Mouse (Mus musculus) heart, embryonic 13.5 days (tissue): ENCODE measurements around the gene Trim12c. TPM values are rescaled to one million over a fixed set of nuclear protein-coding genes. Genes with fewer than 3 reads are reported as not detected.
"Not testable (repeated sequence)": the region's sequence is repeated elsewhere in the genome, so short reads cannot be mapped to it uniquely, and the experiment has no call there.

Experiments
- ATAC-seq: fragments of 200-750 bp; cut with Nextera tagmentation; 2 replicates; pipeline ENCODE4 v1.8.0; 2017; ENCODE audit warnings: moderate TSS enrichment; ENCODE audit not compliant: insufficient number of reproducible peaks, low FRiP score, low TSS enrichment; ENCODE audit errors: extremely low read depth
- H3K27ac ChIP-seq: fragments of 300-500 bp; sonication (generic); replicated peaks from 2 replicates; pipeline ENCODE4 v1.5.1; 2015; ENCODE audit warnings: moderate library complexity, mild to moderate bottlenecking, inconsistent platforms
- H3K27me3 ChIP-seq: fragments of 300-500 bp; sonication (generic); replicated peaks from 2 replicates; pipeline ENCODE4 v1.6.1; 2015; ENCODE audit warnings: mild to moderate bottlenecking, inconsistent platforms
- H3K36me3 ChIP-seq: fragments of 300-500 bp; sonication (generic); 2 replicates; pipeline ENCODE4 v1.6.1; 2015; ENCODE audit warnings: mild to moderate bottlenecking, inconsistent platforms
- H3K4me1 ChIP-seq: fragments of 300-500 bp; sonication (generic); 2 replicates; pipeline ENCODE4 v1.6.1; 2015; ENCODE audit warnings: inconsistent platforms
- H3K4me2 ChIP-seq: fragments of 300-500 bp; sonication (generic); 2 replicates; pipeline ENCODE4 v1.6.1; 2015; ENCODE audit warnings: inconsistent platforms, mild to moderate bottlenecking, moderate library complexity
- H3K4me3 ChIP-seq: fragments of 300-500 bp; sonication (generic); 2 replicates; pipeline ENCODE4 v1.5.1; 2015; ENCODE audit warnings: moderate library complexity, mild to moderate bottlenecking, inconsistent platforms
- H3K9ac ChIP-seq: fragments of 300-500 bp; sonication (generic); 2 replicates; pipeline ENCODE4 v1.6.1; 2015; ENCODE audit warnings: inconsistent platforms, mild to moderate bottlenecking, moderate library complexity
- H3K9me3 ChIP-seq: fragments of 300-500 bp; sonication (generic); 2 replicates; pipeline ENCODE4 v1.6.1; 2016; ENCODE audit warnings: inconsistent platforms
- WGBS: fragments of 180-500 bp; shearing (Covaris S2); methylation state at CpG from one replicate; pipeline ENCODE4 v1.1.7; 2015; ENCODE audit warnings: mixed read lengths; 5-methylcytosine and 5-hydroxymethylcytosine counted together
- polyA plus RNA-seq: library from polyadenylated mRNA; unstranded; fragments of >200 nt; fragmentation: Nextera tagmentation; extraction: Ambion mirVana; gene quantifications from 2 replicates; pipeline ENCODE4 v1.2.1, GENCODE M21; 2015

Trim12c gene
- 2.3 and 2.6 TPM in 2 replicates for polyA plus RNA-seq

DNA sequence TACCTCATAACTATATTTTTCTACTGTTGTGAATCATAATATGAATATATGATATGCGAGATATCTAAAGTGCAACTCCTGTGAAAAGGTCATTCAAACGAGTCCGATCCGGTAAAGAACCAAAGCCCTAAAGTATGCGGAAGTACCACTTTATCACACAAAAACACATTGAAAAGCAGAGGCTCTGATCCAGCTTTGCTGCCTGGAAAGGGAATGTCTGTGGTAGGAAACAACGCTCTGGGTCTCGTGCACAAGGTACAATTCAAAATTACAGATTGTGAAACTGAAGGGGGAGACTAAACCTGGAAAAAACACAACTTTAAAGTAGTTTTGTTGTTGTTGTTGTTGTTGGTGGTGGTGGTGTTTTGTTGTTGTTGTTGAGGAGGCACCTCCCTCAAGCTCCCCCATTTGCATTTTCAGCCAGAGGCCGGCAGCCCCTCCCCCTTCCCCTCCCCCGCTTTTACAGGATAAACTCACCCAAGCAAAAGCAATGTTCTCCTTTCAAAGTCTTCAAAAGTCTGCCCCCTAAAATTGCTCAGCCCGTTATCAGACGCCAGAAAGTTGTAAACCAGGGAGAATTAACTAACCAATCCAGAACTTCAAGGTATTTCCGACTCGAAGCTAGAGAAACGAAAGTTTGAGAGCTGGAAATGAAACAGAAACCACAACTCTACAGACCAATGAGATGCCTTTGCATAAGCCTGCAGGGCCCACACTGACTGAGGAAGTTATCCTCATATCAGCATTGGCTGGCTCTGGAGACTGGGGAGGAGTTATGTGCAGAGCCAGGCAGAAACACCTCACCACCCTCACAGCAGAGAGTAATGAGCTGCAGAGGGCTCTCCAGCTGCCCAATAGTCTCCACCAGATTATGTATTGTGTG is at the start of gene Trim12c:
TSS of gene Trim12c (minus strand) at position 646 of the 883 bp plus-strand sequence.
- ATAC-seq: peak; percentile 95
- Histone ChIP-seq H3K9me3 (no peaks in the 10 kb centered on the region), H3K27ac (peak within 1 kb of the TSS; percentile 81), H3K4me1 (peaks cover 10% of the 10 kb centered on the region), H3K4me3 (peak within 1 kb of the TSS; percentile 62), H3K9ac (peak within 1 kb of the TSS; percentile 75), H3K4me2 (peak within 1 kb of the TSS; percentile 67), H3K27me3 (no peaks in the 10 kb centered on the region), H3K36me3 (no peaks in the 10 kb centered on the region)
- WGBS: 2% methylated on average over 14 of the region's 14 CpGs

DNA sequence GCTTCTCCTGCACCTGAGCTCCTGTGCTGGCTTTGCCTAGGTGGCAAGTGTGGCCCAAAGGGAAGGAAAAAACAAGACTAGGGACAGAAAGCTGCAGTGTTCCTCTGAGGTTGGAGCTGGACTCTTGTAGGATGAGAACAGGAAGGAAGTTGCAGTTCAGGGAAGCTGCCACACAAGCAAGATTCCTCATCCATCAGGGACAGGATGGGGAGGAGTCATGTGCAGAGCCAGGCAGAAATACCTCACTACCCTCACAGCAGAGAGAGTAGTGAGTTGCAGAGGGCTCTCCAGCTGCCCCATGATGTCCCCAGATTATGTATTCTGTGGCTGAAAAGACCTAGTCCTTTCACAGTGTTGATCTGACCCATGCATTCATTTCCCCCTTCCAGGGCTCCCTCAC is 48.0 kb upstream of the Trim12c start:
- Histone ChIP-seq H3K27ac (no peak overlapping the region), H3K4me2 (no peak overlapping the region), H3K4me1 (no peaks in the 10 kb centered on the region), H3K4me3 (no peak overlapping the region), H3K9me3 (no peaks in the 10 kb centered on the region), H3K36me3 (no peaks in the 10 kb centered on the region), H3K27me3 (no peaks in the 10 kb centered on the region), H3K9ac (no peak overlapping the region)
- ATAC-seq: no peak

DNA sequence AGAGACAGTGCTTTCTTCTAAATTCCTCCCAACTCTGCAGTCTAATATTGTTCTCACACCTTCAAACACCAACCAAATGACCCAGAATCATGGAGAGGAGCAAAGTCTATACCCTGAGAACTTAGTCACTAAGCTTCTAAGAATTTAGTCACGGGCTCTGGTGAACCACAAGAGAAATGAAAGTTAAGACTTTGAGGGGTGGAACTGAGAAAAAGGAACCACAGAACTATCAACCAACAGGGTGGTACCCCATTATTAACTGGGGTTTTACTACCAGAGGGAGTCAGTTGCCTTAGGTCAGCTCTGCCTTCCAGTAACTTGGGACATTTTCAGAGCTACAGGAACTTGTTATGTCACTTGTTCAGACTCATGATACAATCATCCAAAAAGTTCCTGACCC is 47.5 kb upstream of the Trim12c start, which contains the start of gene Trim30c:
TSS of gene Trim30c (minus strand) at position 140 of the 400 bp plus-strand sequence.
- Histone ChIP-seq H3K36me3 (no peaks in the 10 kb centered on the region), H3K9me3 (no peaks in the 10 kb centered on the region), H3K27me3 (no peaks in the 10 kb centered on the region), H3K4me2 (no peak within 1 kb of the TSS), H3K4me1 (no peaks in the 10 kb centered on the region), H3K4me3 (no peak within 1 kb of the TSS), H3K9ac (no peak within 1 kb of the TSS), H3K27ac (no peak within 1 kb of the TSS)
- ATAC-seq: no peak
- 73% methylated on average over 1 of the region's 1 CpGs for WGBS

DNA sequence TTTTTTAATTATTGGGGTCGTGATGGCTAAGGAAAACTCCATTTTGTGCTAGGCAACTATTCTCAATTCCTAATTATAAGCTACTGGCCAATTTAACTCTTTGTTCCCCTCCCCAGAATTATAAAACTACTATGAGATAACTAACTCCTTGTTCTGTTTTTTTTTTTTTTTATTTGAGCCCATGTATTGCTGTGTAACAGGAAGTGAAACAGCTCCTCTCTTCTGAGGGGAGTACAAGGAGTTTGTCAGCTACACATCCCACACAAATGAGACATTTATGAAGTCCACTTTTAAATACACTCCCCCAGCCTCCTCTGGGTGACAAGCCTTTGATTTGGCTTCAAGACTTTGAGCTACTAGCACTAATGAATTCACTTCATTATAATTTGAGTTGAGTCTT is 45.3 kb upstream of the Trim12c start:
- no peak overlapping the region for H3K9ac ChIP-seq
- H3K4me3 ChIP-seq: no peak overlapping the region
- no peaks in the 10 kb centered on the region for H3K9me3 ChIP-seq
- H3K36me3 ChIP-seq: no peaks in the 10 kb centered on the region
- WGBS: 65% methylated on average over 1 of the region's 1 CpGs
- H3K27ac ChIP-seq: no peak overlapping the region
- no peaks in the 10 kb centered on the region for H3K4me1 ChIP-seq
- no peak for ATAC-seq
- H3K4me2 ChIP-seq: no peak overlapping the region
- no peaks in the 10 kb centered on the region for H3K27me3 ChIP-seq

DNA sequence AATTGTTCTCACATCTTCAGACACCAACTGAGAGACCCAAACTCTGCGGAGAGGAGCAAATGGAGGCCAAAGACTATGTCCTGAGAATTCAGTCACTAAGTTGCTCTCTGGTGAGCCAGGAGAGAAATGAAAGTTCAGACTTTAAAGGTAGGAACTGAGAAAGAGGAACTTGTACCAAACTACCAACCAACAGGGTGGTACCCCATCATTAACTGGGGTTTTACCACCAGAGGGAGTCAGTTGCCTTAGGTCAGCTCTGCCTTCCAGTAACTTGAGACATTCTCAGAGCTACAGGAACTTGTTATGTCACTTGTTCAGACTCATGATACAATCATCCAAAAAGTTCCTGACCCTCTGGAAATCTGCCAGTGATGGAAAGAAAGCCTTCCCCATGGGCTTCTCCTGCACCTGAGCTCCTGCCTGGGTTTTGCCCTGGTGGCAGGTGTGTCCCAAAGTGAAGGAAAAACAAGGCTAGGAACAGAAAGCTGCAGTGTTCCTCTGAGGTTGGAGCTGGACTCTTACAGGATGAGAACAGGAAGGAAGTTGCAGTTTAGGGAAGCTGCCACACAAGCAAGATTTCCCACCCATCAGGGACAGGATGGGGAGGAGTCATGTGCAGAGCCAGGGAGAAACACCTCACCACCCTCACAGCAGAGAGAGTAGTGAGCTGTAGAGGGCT is 16.7 kb upstream of the Trim12c start, which contains the start of gene Trim30b:
TSS of gene Trim30b (minus strand) at position 149 of the 679 bp plus-strand sequence.
- 61% methylated on average over 1 of the region's 1 CpGs for WGBS
- no peak for ATAC-seq
- H3K27ac ChIP-seq: no peak within 1 kb of the TSS

DNA sequence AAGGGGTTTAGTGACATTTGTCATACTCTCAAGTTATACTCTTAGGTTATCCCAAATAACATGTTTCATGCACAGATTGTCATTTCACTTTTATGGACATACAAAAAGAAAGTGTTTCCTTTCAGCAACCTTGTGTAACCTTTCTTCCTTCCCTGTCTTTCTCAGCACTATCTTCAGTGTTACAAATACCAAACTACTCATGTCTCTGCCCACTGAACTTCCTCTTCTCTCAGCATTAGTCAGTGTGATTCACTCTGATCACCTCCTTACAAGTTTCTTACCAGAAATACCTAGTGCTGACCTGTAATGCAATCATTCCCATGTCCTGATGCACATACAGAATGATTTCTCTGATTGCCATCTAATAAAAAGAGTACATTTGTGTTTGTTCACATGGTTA is 13.2 kb upstream of the Trim12c start:
- Histone ChIP-seq H3K9me3 (no peaks in the 10 kb centered on the region), H3K4me1 (no peaks in the 10 kb centered on the region), H3K27me3 (no peaks in the 10 kb centered on the region), H3K9ac (no peak overlapping the region), H3K4me2 (no peak overlapping the region), H3K4me3 (no peak overlapping the region), H3K36me3 (no peaks in the 10 kb centered on the region), H3K27ac (no peak overlapping the region)
- ATAC-seq: no peak

More for the DNA sequence above, 16.7 kb upstream of the Trim12c start, which contains the start of gene Trim30b:
- Histone ChIP-seq H3K9ac (no peak within 1 kb of the TSS), H3K4me2 (no peak within 1 kb of the TSS), H3K4me1 (no peaks in the 10 kb centered on the region), H3K27me3 (no peaks in the 10 kb centered on the region), H3K36me3 (no peaks in the 10 kb centered on the region), H3K4me3 (no peak within 1 kb of the TSS), H3K9me3 (no peaks in the 10 kb centered on the region)

DNA sequence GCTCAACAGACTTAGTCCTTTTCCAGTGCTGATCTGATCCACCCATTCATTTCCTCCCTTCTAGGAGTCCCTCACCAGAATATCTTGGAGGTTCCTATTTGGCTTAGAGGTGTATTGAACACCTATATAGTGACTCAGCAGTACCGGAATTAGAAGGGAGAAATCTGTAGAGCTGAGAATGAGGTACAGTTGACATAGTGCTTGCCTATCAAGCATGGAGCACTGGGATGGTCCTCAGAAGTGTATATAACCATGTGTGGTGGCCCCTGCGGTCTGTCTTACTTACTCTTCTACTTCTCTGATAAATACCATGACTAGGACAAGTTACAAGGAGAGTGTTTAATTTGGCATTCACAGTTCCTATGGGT is 422 bp upstream of the Trim12c start:
- H3K9ac ChIP-seq: peak overlapping the region; percentile 75; the same call in 1 of the 2 replicates
- no peak; the same call in 1 of the 2 replicates for ATAC-seq
- peak overlapping the region; percentile 81 for H3K27ac ChIP-seq
- no peaks in the 10 kb centered on the region for H3K36me3 ChIP-seq
- peaks cover 10% of the 10 kb centered on the region for H3K4me1 ChIP-seq
- peak overlapping the region; percentile 67 for H3K4me2 ChIP-seq
- H3K4me3 ChIP-seq: peak overlapping the region; percentile 62
- no peaks in the 10 kb centered on the region for H3K27me3 ChIP-seq
- H3K9me3 ChIP-seq: no peaks in the 10 kb centered on the region
- 63% methylated on average over 2 of the region's 2 CpGs for WGBS

DNA sequence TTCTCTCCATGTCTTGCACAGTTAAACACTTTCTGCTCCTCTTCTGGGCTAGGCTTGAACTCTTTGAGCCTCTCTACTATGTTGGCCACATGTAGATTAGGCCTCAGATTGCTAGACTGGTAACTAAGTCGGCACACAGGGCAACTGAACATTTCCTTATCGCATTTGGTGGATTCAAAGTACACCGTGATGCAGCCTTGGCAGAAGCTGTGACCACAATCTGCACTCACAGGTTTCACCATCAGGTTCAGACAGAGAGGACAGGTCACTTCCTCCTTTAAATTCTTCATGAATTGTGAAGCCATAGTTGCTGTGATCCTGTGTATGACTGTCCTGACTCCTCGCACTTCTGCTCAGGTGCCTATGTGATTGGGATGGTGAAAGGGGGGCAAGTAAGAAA is 5.1 kb downstream of the Trim12c start:
- not testable (repeated sequence) for H3K9ac ChIP-seq, ATAC-seq, H3K4me1 ChIP-seq, H3K4me2 ChIP-seq, H3K27me3 ChIP-seq, H3K4me3 ChIP-seq, H3K27ac ChIP-seq, H3K9me3 ChIP-seq
- WGBS: 79% methylated on average over 4 of the region's 4 CpGs
- peaks cover 25% of the 10 kb centered on the region for H3K36me3 ChIP-seq

DNA sequence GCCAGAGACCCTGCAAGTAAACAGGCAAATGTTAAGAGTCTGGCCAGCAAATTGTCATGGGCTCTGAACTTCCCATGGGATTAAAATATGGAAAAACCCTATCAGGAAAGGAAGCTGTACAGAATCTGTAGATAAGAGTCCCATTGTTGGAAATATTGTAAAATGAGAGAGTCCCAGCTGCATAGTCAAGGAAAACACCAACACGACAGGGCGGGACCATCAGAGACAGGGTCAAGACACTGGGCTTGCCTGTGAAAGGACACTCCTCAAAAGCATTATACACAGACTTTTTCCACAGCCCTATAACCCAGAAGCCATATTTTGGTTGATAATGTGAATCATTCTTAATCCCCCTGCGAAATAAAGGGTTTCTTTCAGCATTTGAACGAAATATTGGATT is 12.4 kb downstream of the Trim12c start:
- WGBS: 89% methylated on average over 2 of the region's 4 CpGs
- H3K9ac ChIP-seq, H3K27ac ChIP-seq, H3K27me3 ChIP-seq, H3K4me2 ChIP-seq, H3K4me1 ChIP-seq, H3K9me3 ChIP-seq, ATAC-seq, H3K4me3 ChIP-seq: not testable (repeated sequence)
- H3K36me3 ChIP-seq: peaks cover 18% of the 10 kb centered on the region

DNA sequence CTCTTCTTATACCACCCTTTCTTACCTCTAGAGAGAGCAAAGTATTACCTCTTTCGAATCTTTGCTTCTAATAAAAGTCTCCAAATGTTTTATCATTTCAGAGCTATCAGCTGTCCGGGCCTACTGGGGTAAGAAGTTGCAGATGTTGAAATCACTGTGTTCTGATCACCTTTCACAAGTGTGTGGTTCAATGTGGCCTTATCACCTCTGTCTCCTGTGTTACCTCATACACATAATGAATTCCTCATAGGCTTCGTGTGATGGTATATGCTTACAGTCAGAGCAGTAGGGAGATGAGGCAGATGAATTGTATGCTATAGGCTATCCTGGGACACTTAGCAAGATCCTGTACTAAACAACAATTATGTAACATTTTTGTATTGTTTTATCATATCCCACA is 17.6 kb downstream of the Trim12c start:
- H3K27ac ChIP-seq, ATAC-seq, H3K27me3 ChIP-seq, H3K4me3 ChIP-seq, H3K9ac ChIP-seq, H3K36me3 ChIP-seq, H3K9me3 ChIP-seq, H3K4me2 ChIP-seq, H3K4me1 ChIP-seq: not testable (repeated sequence)
- WGBS: 66% methylated on average over 3 of the region's 3 CpGs

DNA sequence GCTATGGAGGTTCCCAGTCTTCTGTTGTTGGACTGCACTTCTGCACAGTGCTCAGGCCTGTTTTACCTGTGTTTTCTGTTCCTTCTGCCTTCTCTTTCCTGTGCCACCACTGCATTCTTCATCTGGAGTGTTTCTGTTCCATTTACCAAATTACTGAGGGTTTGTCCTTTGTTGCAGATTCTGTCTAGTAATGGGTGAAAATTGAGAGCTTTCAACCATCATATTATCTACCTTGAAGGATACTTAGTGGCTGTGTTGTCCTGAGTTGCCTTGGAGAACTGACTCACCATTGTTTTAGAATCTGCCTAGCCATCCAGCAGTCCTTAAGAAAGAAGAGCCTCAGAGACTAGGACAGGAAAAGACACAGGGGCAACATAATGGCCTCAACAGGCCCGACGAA is 24.0 kb downstream of the Trim12c start, which contains the start of gene Trim34b:
TSS of gene Trim34b (plus strand) at position 301 of the 400 bp plus-strand sequence.
- H3K27me3 ChIP-seq, H3K9ac ChIP-seq, H3K27ac ChIP-seq, H3K9me3 ChIP-seq, H3K4me2 ChIP-seq, ATAC-seq, H3K4me1 ChIP-seq, H3K4me3 ChIP-seq, H3K36me3 ChIP-seq: not testable (repeated sequence)
- 70% methylated on average over 2 of the region's 2 CpGs for whole genome bisulfite sequencing
